Mouse (Mus musculus) adrenal gland, postnatal 14 days (tissue): ENCODE results near the gene Arhgef19. TPM values are rescaled to one million over a fixed set of nuclear protein-coding genes. Genes with fewer than 3 reads are reported as not detected.
A peak's percentile ranks its signal among the peaks of the same experiment; 100 is the strongest.

ENCODE experiments used
- DNase-seq: peaks from one replicate; pipeline ENCODE4 v3.0.0; 2021; ENCODE audit warnings: mixed read lengths
- total RNA-seq: library from RNA; stranded (reverse); gene quantifications from 2 replicates; pipeline ENCODE4 v1.2.3, GENCODE M21; 2021

Arhgef19 gene
- total RNA-seq, 1 experiment from 2014 or later = 35.9 TPM

DNA sequence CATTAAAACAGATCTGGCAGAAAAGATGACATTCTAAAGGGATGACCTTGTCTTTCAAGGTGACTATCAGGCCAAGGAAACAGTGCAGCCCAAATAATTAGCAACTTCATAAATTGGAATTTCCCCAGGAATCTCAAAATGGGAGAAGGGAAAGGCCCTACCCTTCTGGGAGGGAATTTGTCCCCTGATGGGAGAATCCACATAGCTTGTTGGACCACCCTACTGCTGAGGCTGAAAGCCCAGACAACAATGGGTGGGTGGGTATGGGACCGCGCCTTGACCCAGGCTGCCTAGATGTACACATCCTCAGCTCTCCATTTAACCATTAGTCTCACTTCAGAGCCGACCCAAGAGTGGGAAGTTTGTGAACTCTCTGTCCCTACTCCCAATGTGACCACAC lies 45.2 kb downstream of the Arhgef19 start:
- no peak for DNase-seq

DNA sequence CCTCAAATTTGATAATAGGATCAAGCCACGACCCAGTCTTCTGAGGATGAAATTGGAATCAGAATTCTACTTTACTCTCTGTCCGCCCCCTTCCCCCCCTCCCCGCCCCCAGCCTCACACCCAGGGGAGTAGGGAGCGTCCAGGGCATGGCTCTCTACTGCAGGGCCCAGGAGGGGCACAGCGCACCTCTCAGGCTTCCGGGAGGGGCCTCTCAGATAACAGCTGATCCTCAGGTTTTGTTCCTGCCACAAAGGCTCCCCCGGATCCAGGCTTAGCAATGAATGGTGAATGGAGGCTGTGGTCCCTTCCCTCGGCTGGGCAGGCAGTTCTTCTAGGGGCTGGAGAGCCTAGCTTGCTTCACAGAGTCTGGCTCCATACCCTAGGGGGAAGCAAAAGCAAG lies 45.8 kb downstream of the Arhgef19 start:
- no peak for DNase-seq

DNA sequence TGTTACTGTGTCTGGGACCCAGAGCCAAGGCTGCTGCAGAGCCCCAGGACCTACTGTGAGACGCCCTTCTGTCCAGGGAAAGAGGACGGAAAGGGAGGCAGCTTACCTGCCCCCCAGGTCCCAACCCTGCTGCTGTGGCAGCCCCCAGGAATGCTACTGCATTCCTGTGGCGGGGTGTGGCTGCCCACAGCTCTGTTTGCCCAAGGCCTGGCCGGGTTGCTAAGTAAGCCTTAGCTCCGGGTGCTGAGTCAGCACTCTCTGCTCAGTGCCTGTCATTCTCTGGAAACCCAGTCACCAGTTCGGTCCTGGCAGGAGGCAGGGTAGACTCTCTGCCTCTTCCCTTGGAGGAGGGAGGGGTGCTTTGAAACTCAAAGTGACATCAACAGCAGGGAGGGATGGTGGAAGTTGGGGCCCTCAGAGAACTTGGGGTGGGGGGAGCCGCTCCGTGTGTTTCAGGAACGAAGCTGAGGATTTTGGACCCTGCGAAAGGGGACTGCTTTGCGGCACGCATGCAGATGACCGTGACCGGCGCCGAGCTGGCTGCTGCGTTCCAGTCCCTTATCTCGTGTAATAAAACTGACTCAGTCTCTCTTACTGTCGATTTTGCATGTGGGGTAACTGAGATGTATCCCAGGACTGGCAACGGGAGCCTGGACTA lies 47.7 kb downstream of the Arhgef19 start:
- peak; percentile 85 for DNase-seq

- peak; percentile 23 for DNase-seq
These were observed 48.3 kb downstream of the Arhgef19 start for GRCm38 (mm10) chr4:141287518-141288004.

DNA sequence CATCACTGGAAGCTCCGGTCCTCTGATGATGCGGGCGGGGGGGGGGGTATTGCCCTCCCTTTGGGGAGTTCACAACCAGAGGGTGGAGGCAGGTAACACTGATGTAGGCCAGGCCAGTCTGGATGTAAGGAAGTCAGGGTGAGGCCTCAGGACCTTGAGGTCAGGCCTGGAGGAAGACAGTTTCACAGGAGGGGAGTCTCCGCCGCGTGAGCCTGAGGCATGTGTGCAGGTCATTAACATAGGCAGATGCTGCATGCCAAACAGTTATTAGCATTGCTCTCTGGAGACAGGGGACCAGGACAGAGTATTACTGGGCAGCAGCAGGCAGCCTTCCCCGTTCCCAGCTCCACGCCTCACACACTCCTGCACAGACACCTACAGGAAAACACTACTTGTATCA lies 48.9 kb downstream of the Arhgef19 start:
- peak; percentile 3 for DNase-seq

DNA sequence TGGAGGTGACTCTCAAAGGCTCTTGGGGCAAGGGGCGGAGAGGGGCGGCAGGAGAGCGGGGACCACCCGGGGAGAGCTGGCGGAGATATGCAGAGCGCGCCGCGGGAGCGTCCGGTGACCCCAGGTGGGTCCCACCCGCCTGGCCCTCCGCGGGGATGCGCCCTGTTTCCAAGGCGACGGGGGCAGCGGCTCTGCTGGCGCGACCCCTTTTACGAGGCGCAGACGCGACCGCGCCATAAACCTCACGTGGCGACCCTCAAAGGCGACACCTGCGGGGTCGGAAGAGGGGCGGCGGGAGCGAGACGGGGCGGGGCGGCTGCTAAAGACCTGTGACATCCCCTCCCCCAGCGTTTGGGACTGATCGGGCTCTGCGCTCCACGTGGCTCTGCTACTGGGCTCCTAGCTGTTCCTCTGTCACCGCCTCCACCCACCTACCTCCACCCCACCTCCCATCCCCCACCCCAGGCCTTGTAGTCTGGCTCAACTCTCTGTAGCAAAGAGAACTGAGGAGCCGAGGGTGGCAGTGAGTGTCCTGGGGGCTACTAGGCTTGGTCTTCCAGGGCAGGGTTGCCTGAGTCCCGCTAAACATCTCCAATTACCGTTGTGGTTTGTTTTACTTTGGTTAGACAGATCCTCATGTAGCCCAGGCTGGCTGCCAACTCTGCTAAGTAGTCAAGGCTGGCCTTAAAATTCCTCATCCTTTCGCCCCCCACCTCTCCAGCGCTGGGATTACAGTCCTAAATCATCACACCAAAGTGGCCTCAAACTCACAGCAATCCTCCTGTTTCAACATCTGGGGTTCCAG lies 52.5 kb downstream of the Arhgef19 start:
- peak; percentile 29 for DNase-seq

- DNase-seq = no peak
These were observed 56.5 kb downstream of the Arhgef19 start for GRCm38 (mm10) chr4:141295774-141296186.

DNA sequence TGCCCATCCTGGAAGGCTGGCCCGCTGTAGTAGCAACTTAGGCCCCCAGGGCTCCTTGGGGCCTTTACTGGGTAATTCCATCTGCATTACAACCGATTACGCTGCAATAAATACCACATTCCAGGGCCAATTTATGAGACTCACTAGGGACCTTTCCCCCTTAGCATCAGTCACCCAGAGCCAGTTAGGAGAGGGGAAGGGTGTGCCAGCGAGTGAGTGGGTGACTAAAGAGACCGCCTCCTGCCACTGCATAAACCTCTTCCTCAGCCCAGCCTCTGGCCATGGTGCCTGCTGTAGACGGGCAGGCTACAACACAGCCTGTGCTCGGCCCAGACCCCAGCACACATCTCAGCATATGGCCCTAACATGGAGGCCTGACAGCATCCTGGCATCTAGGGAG lies 58.6 kb downstream of the Arhgef19 start:
- peak; percentile 2 for DNase-seq

DNA sequence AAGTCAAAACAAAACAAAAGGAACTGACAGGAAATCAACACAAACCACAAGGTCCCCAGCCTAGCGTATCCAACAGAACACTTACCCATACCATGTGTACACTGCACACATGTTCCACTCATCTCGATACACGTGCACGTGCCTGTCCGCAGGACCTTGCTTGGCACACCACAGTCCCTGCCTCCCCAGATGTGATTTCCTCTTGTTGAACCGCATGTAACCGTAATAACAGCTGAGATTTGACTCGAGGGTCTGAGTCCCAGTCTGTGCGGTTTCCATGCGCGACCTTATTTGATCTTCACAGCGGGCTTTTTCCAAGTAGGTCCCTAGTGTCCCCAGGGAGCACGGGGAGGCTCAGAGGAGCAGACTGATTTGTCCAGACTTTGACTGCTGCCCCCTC lies 60.1 kb downstream of the Arhgef19 start:
- no peak for DNase-seq

DNA sequence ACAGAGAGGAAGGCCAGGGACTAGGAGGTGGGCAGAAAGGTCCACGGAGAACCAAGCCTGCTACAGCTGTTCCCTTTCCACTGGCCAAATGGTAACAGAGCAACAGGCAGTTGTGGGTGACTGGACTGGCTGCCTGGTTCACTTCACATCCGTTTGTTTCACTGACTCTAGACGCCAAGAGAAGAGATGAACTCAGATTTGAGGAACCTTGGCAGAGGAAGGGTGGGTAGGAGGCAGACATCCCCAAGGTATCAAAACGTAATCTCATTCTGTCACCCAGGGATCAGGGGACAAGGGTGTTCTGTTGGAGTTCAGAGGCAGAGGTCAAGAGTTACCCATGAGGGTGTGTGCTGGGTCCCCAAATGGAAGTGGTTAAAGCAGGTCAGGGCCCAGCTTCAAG lies 60.9 kb downstream of the Arhgef19 start:
- DNase-seq = no peak

- peak; percentile 94 for DNase-seq
These were observed 61.8 kb downstream of the Arhgef19 start, which contains the start of gene Epha2 for GRCm38 (mm10) chr4:141301116-141301553. TSS of gene Epha2 (plus strand) at chr4:141301240.

DNA sequence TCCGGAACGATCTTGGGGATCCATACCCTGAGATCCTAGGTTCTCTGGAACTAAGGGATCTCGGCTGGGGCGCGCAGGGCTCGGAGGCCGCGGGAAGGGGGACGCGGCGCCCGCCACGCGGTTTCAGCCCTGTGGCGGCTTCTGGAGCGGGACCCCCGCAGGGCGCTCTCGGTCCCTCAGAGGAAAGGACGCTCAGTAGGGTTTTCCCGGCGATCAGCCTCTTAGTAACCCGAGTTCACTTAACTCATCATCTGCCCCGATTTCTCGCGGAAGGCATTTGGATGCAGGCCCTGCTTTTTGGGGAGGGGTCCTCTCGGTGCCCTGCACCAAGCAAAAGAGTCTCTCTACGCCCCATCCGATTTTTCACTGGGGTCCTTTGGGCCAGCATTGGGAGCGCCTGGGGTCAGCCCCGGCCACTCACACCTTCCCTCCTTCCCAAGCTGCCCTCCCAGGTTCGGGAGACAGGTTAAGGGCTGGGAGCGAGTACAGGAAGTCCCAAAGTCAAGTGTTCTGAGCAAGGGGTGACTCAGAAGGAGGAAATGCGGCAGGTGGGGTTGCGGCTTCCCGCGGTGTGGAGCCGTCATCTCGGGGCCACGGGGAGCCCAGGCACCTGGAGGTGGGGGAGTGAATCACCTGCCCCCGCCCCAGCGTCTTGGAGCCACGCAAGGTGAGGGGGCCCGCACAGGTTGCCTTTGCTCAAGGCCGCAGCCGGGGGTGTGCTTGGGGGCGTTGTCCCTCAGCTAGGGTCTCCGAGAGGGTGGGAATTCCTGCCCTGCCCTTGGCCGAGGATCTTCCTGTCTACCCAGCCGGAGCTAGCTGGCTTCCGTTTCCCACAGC lies 62.5 kb downstream of the Arhgef19 start:
- peak; percentile 47 for DNase-seq

GRCm38 (mm10) chr4:141302428-141303401 lies 63.4 kb downstream of the Arhgef19 start:
- peak; percentile 44 for DNase-seq

DNA sequence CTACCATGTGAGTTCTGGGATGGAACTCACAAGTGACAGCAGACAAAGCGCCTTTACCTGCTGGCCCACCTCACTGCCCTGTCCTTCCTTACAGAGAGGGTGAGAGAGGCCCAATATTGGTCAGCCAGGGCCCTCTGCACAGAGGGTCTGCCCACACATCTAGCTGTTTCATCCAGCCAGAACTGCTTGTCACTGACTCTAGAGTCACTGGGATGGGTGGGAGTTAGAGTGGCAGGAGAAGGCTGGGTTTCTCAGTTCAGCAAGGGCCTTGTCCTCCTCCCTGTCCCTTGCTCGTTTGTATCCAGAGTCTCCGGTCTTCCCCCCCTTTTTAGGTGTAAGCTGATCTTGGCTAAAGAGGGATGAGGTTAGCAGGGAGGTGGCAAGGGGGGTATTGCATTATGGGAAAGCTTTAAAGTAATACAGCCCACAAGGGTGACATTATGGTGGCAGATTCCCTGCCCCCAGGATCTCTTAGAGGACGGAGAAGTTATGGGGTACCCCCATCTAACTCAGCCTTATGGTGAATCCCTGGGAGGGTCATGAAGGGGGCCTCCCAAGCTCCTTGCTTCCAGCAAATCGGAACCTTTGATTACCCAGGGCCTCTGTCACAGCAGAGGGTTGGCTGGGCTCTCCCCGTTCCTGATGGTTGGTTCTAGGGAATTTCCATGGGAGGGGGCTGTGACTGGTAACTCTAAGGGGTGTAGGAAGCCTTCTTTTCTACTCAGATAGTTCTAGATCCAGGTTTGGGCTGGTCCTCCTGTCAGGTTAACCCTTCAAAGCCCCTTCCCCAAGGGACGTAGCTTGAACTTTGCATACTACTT lies 64.3 kb downstream of the Arhgef19 start:
- no peak for DNase-seq

DNA sequence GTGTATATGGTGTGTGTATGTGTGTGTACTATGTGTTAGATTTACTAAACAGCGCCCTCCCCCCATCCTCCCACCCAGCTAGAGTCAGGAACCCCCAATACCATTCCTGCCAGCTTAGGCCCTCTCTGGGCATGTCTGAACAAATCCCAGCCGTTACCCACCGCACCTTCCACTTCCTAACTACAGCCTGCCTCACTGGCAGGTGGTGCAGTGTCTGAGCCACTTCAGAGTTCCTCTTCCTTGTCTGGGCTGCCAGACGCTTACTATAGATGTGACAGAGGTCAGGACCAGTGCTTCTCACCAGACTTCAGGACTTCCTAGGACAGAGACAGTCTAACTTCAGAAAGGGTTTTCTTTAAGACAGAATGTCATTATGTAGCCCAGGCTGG lies 64.9 kb downstream of the Arhgef19 start:
- no peak for DNase-seq

DNA sequence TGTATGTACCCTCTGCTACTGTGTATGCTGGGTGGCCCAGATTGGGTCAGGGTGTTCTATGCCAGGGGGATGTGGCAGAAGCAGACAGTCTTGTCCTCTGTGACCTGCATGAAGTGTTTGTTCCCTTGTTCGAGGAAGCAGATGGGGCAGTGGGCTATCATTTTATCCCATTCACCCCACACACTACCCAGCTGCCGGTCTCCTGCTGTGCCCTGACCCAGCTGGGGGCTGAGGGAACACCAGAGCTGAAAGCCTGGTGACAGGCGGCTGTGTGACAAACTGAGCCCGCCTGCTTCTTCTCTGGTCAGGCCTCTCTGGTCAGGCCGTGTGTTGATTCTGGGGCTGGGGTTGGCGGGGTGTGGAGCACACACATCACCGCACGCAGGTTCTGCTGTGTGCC lies 66.8 kb downstream of the Arhgef19 start:
- DNase-seq = no peak
